Mouse (Mus musculus): ENCODE measurements around the gene Cfdp1. TPM values are rescaled to one million over a fixed set of nuclear protein-coding genes. Genes with fewer than 3 reads are reported as not detected.

Cfdp1 gene
- 10 to 100 TPM; 17.1 to 21.3 TPM for total RNA-seq (2021)
- long read RNA-seq, experiment 1, transcript Cfdp1-201 (7 exons, 1,178 nt) = major isoform, 32 of 38 reads
- long read RNA-seq, experiment 1, partial matches to known transcripts = 5 of 38 reads
- long read RNA-seq, experiment 1, other reads (novel, unspliced or antisense) = 1 of 38 reads
- long read RNA-seq, experiment 2, transcript Cfdp1-201 (7 exons, 1,178 nt) = major isoform, 22 of 34 reads
- long read RNA-seq, experiment 2, partial matches to known transcripts = 10 of 34 reads
- long read RNA-seq, experiment 2, other reads (novel, unspliced or antisense) = 2 of 34 reads

GRCm38 (mm10) chr8:111853861-111854501, at the start of gene Cfdp1:
TSS of gene Cfdp1 (minus strand) at chr8:111854291.
- TF ChIP-seq CTCF (IDR thresholded peaks at IDR 0.05) = no peak
- peak; percentile 97 for DNase-seq
- intact Hi-C loops (cut with DNase I) = loop anchor here (1.0 kb wide), 1 partner anchor 22 kb away; the partner anchor contains the start of gene Tmem170
- Histone ChIP-seq H3K4me3 (peak within 1 kb of the TSS; percentile 94), H3K27ac (peak within 1 kb of the TSS; percentile 90)

DNA sequence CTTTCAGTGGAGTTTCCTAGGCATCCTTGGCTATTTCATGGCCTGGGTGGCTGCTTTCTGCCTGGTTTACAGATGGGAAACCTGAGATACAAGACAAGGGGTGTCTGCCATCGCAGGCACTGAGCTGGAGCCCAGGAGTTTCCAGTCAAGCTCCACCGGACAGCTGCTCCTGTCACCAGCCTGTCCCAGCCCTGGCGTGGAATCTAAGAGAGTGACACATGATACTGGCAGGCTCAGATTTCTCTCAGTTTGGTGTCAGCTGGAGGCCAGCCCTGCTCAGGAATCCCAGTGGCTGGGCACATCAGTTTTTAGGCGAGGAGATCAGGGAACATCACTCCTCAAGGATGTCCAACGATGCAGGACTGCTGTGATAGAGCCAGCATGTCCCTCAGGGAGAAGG, 48.0 kb upstream of the Cfdp1 start:
- no peak overlapping the region for H3K4me3 ChIP-seq
- H3K27ac ChIP-seq = peak overlapping the region; percentile 57
- DNase-seq = peak; percentile 88
- TF ChIP-seq CTCF (IDR thresholded peaks at IDR 0.05) = no peak
- intact Hi-C loops (cut with DNase I) = no loop called here

DNA sequence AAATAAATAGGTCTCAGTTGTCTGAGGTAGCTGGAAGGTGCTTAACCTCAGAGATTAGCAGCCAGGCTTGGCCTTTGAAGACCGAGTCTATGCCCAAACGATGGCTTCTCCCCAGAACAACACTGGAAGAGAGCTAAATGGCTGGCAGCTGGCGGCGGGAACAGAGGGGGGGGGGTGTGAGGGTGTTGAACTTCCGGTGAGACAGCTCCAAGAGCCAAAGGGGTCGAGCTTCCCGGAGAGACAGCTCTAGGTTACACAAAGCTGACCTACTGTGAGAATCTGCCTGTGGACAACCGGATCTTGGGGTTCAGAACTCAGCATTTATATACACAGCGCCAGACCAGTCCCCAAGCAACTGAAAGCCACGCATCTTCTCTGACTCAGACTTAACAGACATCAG, 44.5 kb upstream of the Cfdp1 start:
- no peak overlapping the region for H3K4me3 ChIP-seq
- intact Hi-C loops (cut with DNase I) = no loop called here
- no peak overlapping the region for H3K27ac ChIP-seq
- no peak for TF ChIP-seq CTCF (IDR thresholded peaks at IDR 0.05)
- DNase-seq = no peak

DNA sequence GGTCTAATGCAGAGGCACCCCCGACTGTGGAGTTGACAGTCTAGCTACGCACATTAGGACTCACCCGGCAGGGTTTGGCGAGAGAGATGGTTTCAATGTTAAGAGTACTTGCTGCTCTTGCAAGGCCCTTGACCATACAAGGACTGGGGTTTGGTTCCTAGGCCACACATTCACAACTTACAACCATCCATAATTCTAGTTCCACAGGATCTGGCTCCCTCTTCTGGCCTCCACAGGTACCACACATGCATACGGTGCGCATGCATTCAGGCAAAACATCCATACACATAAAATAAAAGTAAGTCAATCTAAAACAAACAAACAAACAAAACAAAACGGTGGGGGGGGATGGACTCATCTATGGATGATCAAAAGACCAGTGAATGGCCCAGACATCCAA, 40.9 kb upstream of the Cfdp1 start:
- H3K27ac ChIP-seq = no peak overlapping the region
- H3K4me3 ChIP-seq = no peak overlapping the region
- no peak for DNase-seq
- peak; percentile 31; the same call in 1 of the 2 replicates for TF ChIP-seq CTCF (IDR thresholded peaks at IDR 0.05)
- intact Hi-C loops (cut with DNase I) = no loop called here

DNA sequence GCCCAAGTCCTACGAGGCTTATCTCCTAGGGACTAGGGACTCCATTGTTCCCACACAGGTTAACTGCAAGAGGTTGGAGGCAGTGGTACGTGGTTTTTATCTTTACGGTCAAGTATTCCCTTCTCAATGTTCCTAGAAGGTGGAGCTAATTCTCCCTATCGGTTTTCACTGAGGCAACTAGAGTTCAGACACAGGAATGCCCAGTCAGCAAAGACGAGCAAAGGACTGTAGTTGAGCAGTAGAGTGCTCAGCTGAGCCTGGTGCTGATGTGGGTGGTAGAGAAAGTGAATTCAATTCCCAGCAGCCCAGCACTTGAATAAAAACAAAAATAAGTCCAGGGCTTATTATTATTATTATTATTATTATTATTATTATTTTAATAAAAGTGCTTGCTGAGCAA, 38.5 kb upstream of the Cfdp1 start:
- Histone ChIP-seq H3K27ac (no peak overlapping the region), H3K4me3 (no peak overlapping the region)
- no peak for DNase-seq
- no peak for TF ChIP-seq CTCF (IDR thresholded peaks at IDR 0.05)
- intact Hi-C loops (cut with DNase I) = no loop called here

DNA sequence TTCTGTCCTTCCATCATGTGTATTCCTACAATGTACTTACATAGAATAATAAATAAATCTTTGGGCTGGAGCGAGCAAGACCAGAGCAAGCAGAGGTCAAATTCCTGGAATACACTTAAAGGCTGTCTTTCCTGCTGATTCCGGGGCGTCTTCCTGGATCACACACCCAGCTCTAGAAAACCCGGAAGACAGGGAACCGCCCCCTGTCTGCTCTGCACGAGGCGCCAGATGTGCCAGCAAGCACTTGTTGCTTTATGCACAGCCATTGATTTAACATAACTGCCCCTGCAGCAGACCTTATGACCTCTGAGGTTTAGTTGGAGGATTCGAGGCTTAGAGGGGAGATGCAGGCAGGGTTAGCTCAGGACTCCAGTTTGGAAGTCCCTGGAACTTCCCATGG, 37.9 kb upstream of the Cfdp1 start:
- intact Hi-C loops (cut with DNase I) = no loop called here
- no peak overlapping the region for H3K27ac ChIP-seq
- DNase-seq = no peak
- TF ChIP-seq CTCF (IDR thresholded peaks at IDR 0.05) = no peak
- H3K4me3 ChIP-seq = no peak overlapping the region

DNA sequence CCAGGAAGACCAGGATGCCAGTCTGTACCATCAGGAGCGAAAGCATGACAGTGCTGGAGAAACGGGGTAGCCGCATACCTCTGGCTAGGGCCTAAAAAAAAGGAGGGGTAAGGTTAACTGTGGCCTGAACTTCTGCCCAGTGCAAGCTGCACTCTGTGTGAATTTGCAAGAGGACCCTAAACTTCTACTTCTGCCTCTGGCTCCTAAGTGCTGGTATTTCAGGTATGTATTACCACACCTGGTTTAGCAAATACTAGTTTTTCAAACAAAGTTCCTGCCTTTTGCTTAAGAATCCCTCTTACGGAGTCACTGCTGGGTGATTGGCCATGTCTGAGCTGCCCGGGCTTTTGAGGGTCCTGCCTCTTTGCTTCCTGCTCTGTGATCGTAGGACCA, 36.8 kb upstream of the Cfdp1 start:
- no peak for DNase-seq
- Histone ChIP-seq H3K4me3 (no peak overlapping the region), H3K27ac (no peak overlapping the region)
- no peak for TF ChIP-seq CTCF (IDR thresholded peaks at IDR 0.05)
- intact Hi-C loops (cut with DNase I) = no loop called here

- no peak for DNase-seq
- no peak overlapping the region for H3K27ac ChIP-seq
- intact Hi-C loops (cut with DNase I) = no loop called here
- H3K4me3 ChIP-seq = peak overlapping the region; percentile 17
- no peak for TF ChIP-seq CTCF (IDR thresholded peaks at IDR 0.05)
Measured at GRCm38 (mm10) chr8:111889931-111890910, 36.1 kb upstream of the Cfdp1 start.

DNA sequence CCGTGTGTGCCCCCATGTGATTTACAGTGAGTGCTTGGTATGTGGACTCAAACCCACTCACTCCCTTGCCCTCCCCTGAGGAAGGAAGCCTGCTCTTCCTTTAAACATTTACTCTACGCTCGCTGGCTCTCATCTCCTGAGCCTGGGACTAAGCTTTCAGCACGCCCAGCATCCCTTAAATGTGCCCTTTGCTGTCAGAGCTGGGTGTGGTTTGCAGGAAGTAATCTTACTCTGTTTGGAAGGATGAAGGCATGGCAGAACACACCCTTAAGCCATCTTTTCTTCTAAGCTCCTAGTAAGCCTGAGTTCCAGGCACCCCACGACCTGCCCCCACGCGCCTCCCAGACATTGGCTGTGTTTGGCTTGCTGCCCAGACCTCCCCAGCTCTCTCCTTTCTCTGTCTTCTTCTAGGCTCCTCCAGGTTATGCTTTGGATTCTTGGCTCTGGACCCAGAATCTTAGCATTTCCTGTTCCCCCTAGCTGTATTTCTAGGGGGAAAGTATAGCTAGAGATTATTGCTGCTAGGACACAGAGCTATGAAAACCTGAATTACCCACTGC, 34.1 kb upstream of the Cfdp1 start:
- no peak for DNase-seq
- Histone ChIP-seq H3K27ac (no peak overlapping the region), H3K4me3 (no peak overlapping the region)
- intact Hi-C loops (cut with DNase I) = no loop called here
- TF ChIP-seq CTCF (IDR thresholded peaks at IDR 0.05) = no peak

DNA sequence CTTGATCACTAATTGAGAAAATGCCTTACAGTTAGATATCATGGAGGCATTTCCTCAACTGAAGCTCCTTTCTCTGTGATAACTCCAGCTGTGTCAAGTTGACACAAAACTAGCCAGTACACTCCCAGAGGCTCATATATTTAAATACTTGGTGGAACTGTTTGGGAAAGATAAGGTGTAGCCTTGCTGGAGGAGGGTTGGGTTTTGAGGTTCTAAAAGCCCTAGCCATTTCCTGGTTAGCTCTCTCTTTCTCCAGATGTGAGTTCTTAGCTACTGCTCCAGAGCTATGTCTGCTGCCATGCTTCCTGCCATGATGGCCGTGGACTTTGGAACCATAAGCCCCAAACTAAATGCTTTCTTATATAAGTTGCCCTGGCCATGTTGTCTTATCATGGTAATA, 33.4 kb upstream of the Cfdp1 start:
- Histone ChIP-seq H3K27ac (no peak overlapping the region), H3K4me3 (no peak overlapping the region)
- DNase-seq = no peak
- no peak for TF ChIP-seq CTCF (IDR thresholded peaks at IDR 0.05)
- intact Hi-C loops (cut with DNase I) = no loop called here

DNA sequence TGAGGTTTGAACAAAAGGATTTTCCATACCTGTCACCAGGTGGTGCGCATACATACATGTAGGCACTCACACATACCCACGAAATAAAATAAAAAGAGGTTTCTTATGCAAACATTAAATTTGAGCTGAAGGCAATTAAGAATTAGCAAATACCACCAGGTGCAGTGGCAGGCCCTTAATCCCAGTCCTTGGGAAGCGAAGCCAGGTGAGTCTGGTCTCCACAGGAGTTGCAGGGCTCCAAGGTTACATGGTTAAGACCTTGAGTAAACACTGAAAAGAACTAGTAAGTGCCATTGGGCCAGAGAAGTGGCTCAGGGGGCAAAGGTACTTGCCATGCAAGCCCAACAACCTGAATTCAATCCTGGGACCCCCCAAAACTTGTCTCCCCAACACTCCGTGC, 29.5 kb upstream of the Cfdp1 start:
- DNase-seq = no peak
- no peak overlapping the region for H3K27ac ChIP-seq
- no peak overlapping the region for H3K4me3 ChIP-seq
- no peak for TF ChIP-seq CTCF (IDR thresholded peaks at IDR 0.05)
- intact Hi-C loops (cut with DNase I) = no loop called here

- peak; percentile 82 for TF ChIP-seq CTCF (IDR thresholded peaks at IDR 0.05)
- DNase-seq = peak; percentile 64
- Histone ChIP-seq H3K27ac (no peak overlapping the region), H3K4me3 (no peak overlapping the region)
- intact Hi-C loops (cut with DNase I) = loop anchor here (1.0 to 2.0 kb wide), 2 partner anchors 42 to 109 kb away; no protein-coding TSS in a partner anchor
Measured at GRCm38 (mm10) chr8:111881591-111881990, 27.5 kb upstream of the Cfdp1 start.

All from gastrocnemius, adult 2 months (tissue).